Mouse (Mus musculus): ENCODE results near the gene Slc20a1. TPM values are rescaled to one million over a fixed set of nuclear protein-coding genes. Genes with fewer than 3 reads are reported as not detected.
A peak's percentile ranks its signal among the peaks of the same experiment; 100 is the strongest.

Slc20a1 gene
- polyA plus RNA-seq, 1 experiment from 2014 or later = 50.3 TPM

DNA sequence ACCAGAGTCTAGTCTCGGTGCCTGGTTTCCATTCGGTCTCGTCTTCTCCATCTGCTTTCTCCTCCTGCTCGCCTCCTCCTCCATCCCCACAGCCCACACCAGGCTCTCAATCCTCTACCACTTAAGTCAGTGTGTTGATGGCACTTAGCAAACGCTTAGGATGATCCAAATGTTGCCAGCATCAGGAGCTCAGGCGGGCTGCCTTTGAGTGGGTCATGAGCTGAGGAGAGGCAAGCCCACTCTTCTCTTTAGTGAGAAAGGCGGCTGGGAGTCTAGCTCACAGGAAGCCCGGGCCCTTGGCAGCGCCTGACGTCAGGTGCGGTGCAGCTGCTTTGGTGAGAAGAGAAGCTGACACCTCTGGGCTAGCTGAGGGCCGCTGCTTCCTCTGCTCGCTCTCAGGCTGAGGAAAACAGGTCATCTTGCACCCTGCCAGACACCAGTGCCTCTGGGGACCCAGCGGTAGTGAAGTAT lies 15.0 kb upstream of the Slc20a1 start:
- no peaks in the 10 kb centered on the region for H3K36me3 ChIP-seq (ENCODE audit: control insufficient read depth, insufficient read depth, low read length)
- WGBS = 81% methylated on average over 14 of the region's 14 CpGs
- no peak overlapping the region for H3K9ac ChIP-seq (ENCODE audit: low read depth, low read length)
- H3K9me3 ChIP-seq (ENCODE audit: control insufficient read depth, low read length) = no peaks in the 10 kb centered on the region
- no peaks in the 10 kb centered on the region for H3K27me3 ChIP-seq (ENCODE audit: control insufficient read depth, insufficient read depth, low read length)
- no peak overlapping the region for H3K27ac ChIP-seq (ENCODE audit: low read depth, low read length)
- no peak overlapping the region for H3K4me2 ChIP-seq (replicated peaks; ENCODE audit: low read depth, low read length)
- no peaks in the 10 kb centered on the region for H3K4me1 ChIP-seq (replicated peaks; ENCODE audit: control insufficient read depth, insufficient read depth, low read length)
- ATAC-seq (ENCODE audit: low FRiP score) (no peak), DNase-seq (ENCODE audit: low spot score) (no peak)
- no peak overlapping the region for H3K4me3 ChIP-seq (ENCODE audit: low read depth, low read length)

DNA sequence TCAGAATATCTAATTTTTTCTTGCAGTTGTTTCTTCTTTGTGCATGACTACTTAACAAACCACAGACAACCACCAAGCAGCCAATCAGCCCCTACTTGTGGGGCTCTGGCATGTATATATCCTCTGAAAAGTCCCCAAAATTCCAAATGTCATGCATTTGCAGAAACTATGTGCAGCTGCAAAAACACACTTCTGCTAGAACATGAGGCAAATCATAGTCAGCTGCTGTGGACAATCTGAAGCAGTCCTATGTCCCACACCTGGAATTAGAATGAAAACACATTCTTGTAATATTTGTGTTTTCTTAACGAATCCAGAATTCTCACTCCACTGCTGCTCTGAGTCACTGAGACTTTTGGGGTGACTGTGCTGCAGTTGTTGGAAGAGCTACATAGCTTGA lies 13.7 kb upstream of the Slc20a1 start:
- no peak for ATAC-seq (ENCODE audit: low FRiP score)
- Histone ChIP-seq H3K4me1 (replicated peaks; ENCODE audit: control insufficient read depth, insufficient read depth, low read length) (no peaks in the 10 kb centered on the region), H3K9me3 (ENCODE audit: control insufficient read depth, low read length) (no peaks in the 10 kb centered on the region), H3K4me3 (ENCODE audit: low read depth, low read length) (no peak overlapping the region), H3K27ac (ENCODE audit: low read depth, low read length) (no peak overlapping the region), H3K27me3 (ENCODE audit: control insufficient read depth, insufficient read depth, low read length) (no peaks in the 10 kb centered on the region), H3K4me2 (replicated peaks; ENCODE audit: low read depth, low read length) (no peak overlapping the region), H3K36me3 (ENCODE audit: control insufficient read depth, insufficient read depth, low read length) (no peaks in the 10 kb centered on the region), H3K9ac (ENCODE audit: low read depth, low read length) (no peak overlapping the region)
- DNase-seq (ENCODE audit: low spot score) = no peak
- WGBS = 87% methylated on average over 1 of the region's 1 CpGs

DNA sequence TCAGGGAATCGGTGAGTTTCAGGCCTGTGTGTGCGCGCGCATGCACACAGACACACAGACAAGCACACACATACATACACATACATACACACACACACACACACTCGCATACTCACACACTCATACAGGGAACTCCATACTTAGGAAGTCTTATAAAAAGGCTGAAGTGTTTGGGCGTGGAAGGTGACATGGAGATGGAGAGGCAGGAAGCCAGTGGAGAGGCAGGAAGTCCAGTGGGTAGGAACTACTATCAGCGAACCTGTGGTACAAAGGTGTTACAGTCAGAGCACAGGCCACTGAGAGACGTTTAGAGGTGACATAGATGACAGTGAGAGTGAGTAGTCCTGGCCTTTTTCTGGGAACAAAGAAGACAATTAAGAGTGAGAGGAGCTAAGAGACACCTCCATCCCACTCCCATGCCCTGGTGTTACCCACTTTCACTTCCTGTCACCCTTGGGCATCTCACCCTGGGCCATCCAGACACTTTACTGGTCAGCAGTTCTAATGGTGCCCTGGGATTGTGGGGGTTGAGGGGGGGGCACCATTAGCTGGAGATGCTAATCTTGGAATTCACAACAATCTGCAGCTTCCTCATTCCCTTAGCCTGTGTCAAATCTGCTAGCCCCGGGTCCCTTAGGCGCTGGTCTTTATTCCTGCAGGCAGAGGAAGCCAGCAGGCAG lies 12.8 kb upstream of the Slc20a1 start:
- no peak overlapping the region for H3K9ac ChIP-seq (ENCODE audit: low read depth, low read length)
- H3K36me3 ChIP-seq (ENCODE audit: control insufficient read depth, insufficient read depth, low read length) = no peaks in the 10 kb centered on the region
- no peaks in the 10 kb centered on the region for H3K4me1 ChIP-seq (replicated peaks; ENCODE audit: control insufficient read depth, insufficient read depth, low read length)
- WGBS = 88% methylated on average over 10 of the region's 10 CpGs
- no peaks in the 10 kb centered on the region for H3K27me3 ChIP-seq (ENCODE audit: control insufficient read depth, insufficient read depth, low read length)
- ATAC-seq (ENCODE audit: low FRiP score) (no peak), DNase-seq (ENCODE audit: low spot score) (no peak)
- H3K9me3 ChIP-seq (ENCODE audit: control insufficient read depth, low read length) = no peaks in the 10 kb centered on the region
- H3K4me3 ChIP-seq (ENCODE audit: low read depth, low read length) = no peak overlapping the region
- no peak overlapping the region for H3K27ac ChIP-seq (ENCODE audit: low read depth, low read length)
- no peak overlapping the region for H3K4me2 ChIP-seq (replicated peaks; ENCODE audit: low read depth, low read length)

DNA sequence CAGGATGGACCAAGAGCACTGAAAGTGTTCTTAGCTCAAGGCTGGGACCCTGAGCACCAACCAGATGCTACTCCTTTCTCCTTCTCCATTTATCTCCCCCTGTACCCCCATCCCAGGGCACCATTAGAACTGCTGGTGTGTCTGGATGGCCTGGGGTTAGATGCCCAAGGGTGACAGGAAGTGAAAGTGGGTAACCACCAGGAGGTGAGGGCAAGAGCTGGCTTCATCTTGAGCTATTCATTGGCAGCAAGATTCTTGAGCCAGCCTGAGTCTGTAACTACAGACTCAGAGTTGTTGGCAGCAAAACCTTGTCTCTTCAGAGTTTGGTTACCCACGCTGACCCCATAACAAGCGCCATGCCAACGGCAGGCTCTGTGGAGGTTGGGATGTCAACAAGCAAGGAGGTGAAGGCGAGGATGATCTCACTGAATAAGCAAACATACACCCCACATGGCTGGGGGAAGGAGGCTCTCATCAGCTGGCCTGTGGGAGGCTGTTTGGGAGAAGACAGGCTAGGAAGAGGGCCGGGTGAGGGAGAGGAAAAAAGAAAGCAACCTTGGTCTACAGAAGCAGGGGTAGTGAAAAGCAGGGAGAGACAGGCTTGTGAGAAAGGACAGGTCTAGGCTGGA lies 12.2 kb upstream of the Slc20a1 start:
- no peak for ATAC-seq (ENCODE audit: low FRiP score)
- no peak overlapping the region for H3K4me2 ChIP-seq (replicated peaks; ENCODE audit: low read depth, low read length)

DNA sequence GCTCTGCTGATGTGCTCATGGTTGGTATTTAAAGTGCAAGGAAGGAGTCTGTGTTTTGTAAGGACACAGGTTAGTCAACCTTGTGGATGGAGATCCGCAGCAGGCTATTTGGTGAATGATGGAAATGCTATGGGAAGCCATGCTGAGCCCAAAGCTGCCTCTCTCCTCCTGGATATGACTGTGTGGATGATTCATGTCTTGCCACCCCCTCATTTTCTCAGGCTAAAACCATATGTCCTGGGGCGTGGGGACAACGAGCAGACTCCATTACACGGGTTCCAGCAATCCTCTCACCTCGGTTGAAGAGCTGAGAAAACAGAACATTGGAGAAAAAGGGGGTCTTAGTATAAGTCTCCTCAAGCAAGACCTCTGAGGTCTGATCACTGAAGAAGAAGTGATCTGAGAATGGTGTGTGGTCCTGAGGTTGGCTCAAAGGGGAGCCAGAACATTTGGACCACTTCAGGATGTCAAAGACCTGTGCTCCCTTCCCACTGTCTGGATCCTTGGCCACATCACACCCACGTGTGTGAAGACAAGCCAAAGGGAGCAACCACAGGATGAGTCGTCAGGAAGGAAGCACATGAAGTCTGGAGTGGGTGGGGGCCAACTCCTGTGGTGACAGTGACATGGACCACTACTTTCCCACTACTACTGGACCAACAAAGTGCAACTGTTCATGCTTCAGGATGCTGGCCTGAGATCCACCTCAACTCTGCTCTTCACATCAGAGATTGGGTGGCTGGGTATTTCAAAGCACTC lies 6.0 kb upstream of the Slc20a1 start:
- Histone ChIP-seq H3K9me3 (ENCODE audit: control insufficient read depth, low read length) (no peaks in the 10 kb centered on the region), H3K36me3 (ENCODE audit: control insufficient read depth, insufficient read depth, low read length) (no peaks in the 10 kb centered on the region), H3K27me3 (ENCODE audit: control insufficient read depth, insufficient read depth, low read length) (no peaks in the 10 kb centered on the region), H3K9ac (ENCODE audit: low read depth, low read length) (no peak overlapping the region), H3K4me3 (ENCODE audit: low read depth, low read length) (no peak overlapping the region), H3K4me2 (replicated peaks; ENCODE audit: low read depth, low read length) (no peak overlapping the region), H3K27ac (ENCODE audit: low read depth, low read length) (no peak overlapping the region), H3K4me1 (replicated peaks; ENCODE audit: control insufficient read depth, insufficient read depth, low read length) (no peaks in the 10 kb centered on the region)
- ATAC-seq (ENCODE audit: low FRiP score) = no peak
- WGBS = 83% methylated on average over 7 of the region's 7 CpGs
- no peak for DNase-seq (ENCODE audit: low spot score)

More for the DNA sequence above, 12.2 kb upstream of the Slc20a1 start:
- Histone ChIP-seq H3K4me3 (ENCODE audit: low read depth, low read length) (no peak overlapping the region), H3K9me3 (ENCODE audit: control insufficient read depth, low read length) (no peaks in the 10 kb centered on the region), H3K4me1 (replicated peaks; ENCODE audit: control insufficient read depth, insufficient read depth, low read length) (no peaks in the 10 kb centered on the region), H3K27ac (ENCODE audit: low read depth, low read length) (no peak overlapping the region), H3K36me3 (ENCODE audit: control insufficient read depth, insufficient read depth, low read length) (no peaks in the 10 kb centered on the region), H3K9ac (ENCODE audit: low read depth, low read length) (no peak overlapping the region), H3K27me3 (ENCODE audit: control insufficient read depth, insufficient read depth, low read length) (no peaks in the 10 kb centered on the region)
- 82% methylated on average over 5 of the region's 5 CpGs for WGBS
- DNase-seq (ENCODE audit: low spot score) = no peak

DNA sequence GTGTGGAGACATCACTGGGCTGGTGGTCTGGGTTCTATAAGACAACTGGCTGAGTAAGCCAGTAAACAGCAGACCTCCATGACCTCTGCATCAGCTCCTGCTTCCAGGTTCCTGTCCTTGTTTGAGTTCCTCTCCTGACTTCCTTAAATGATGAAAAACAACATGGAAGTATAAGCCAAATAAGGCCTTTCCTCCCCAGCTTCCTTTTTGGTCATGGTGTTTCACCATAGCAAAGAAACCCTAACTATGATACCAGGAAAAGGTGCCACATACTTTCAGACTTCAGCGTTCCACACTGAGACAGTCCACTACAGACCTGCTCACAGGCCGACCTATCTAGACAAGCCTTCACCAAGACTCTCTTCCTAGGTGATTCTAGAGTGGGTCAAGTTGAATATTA lies 2.2 kb upstream of the Slc20a1 start:
- Histone ChIP-seq H3K4me2 (replicated peaks; ENCODE audit: low read depth, low read length) (no peak overlapping the region), H3K4me3 (ENCODE audit: low read depth, low read length) (no peak overlapping the region), H3K27me3 (ENCODE audit: control insufficient read depth, insufficient read depth, low read length) (no peaks in the 10 kb centered on the region), H3K36me3 (ENCODE audit: control insufficient read depth, insufficient read depth, low read length) (no peaks in the 10 kb centered on the region), H3K27ac (ENCODE audit: low read depth, low read length) (no peak overlapping the region), H3K4me1 (replicated peaks; ENCODE audit: control insufficient read depth, insufficient read depth, low read length) (no peaks in the 10 kb centered on the region), H3K9me3 (ENCODE audit: control insufficient read depth, low read length) (no peaks in the 10 kb centered on the region), H3K9ac (ENCODE audit: low read depth, low read length) (no peak overlapping the region)
- DNase-seq (ENCODE audit: low spot score) (no peak), ATAC-seq (ENCODE audit: low FRiP score) (no peak)
- 98% methylated on average over 2 of the region's 2 CpGs for WGBS

DNA sequence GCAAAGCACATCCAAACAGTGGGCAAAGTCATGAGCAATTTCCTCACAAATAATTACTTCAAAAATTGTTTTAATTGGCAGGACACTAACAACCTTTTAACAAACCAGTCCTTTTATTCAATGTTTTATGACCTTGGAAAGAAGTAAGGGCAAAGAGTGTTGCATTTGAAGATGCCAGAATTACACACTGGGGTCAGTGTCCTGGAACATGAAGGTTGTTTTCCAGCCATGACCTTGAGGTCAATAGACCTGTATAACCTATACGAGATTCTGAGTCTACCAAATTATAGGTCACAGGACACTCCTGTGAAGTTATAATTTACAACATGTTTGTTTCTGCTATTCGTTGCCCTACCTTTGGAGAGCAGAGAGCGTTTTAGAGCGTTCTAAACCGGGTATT lies 1.4 kb upstream of the Slc20a1 start:
- DNase-seq (ENCODE audit: low spot score) (no peak), ATAC-seq (ENCODE audit: low FRiP score) (no peak)
- Histone ChIP-seq H3K27ac (ENCODE audit: low read depth, low read length) (no peak overlapping the region), H3K4me1 (replicated peaks; ENCODE audit: control insufficient read depth, insufficient read depth, low read length) (no peaks in the 10 kb centered on the region), H3K4me2 (replicated peaks; ENCODE audit: low read depth, low read length) (no peak overlapping the region), H3K36me3 (ENCODE audit: control insufficient read depth, insufficient read depth, low read length) (0 out of 2 replicates have a peak, but pooled peaks cover 2% of the 10 kb centered on the region), H3K27me3 (ENCODE audit: control insufficient read depth, insufficient read depth, low read length) (no peaks in the 10 kb centered on the region), H3K9ac (ENCODE audit: low read depth, low read length) (no peak overlapping the region), H3K4me3 (ENCODE audit: low read depth, low read length) (no peak overlapping the region), H3K9me3 (ENCODE audit: control insufficient read depth, low read length) (no peaks in the 10 kb centered on the region)
- WGBS = 73% methylated on average over 5 of the region's 5 CpGs

DNA sequence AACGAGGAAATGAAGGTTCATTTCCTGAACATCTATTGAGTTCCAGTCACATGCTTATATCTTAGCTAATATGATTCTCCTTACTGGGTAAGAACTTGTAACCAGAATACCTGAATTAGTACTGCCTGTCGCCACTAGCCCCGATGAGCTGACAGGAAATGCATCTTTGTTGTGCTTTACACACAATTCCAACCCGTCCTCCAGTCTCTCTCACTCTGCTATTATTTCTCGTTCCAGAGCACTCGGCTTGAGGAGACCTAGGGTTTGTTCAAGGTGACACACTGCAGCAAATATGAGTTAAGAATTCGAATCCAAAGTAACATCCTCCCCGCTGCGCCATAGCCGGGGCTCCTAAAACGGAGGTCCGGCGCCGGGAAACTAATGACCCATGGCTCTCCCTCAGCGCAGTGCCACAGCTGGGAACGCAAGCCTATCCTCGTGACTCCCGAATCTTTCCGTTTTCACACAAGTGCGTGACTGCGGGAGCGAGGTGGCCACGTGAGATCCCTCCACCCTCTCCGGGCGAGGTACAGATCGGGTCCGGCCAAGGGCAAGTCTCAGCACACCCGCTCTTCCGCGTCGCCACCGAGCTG lies 625 bp upstream of the Slc20a1 start:
- no peak for DNase-seq (ENCODE audit: low spot score)
- 2% methylated on average over 32 of the region's 32 CpGs for WGBS
- no peaks in the 10 kb centered on the region for H3K9me3 ChIP-seq (ENCODE audit: control insufficient read depth, low read length)
- H3K27ac ChIP-seq (ENCODE audit: low read depth, low read length) = peak overlapping the region; percentile 24; the same call in 1 of the 2 replicates
- peak overlapping the region; percentile 93 for H3K4me3 ChIP-seq (ENCODE audit: low read depth, low read length)
- H3K4me2 ChIP-seq (replicated peaks; ENCODE audit: low read depth, low read length) = peak overlapping the region; percentile 80
- no peaks in the 10 kb centered on the region for H3K4me1 ChIP-seq (replicated peaks; ENCODE audit: control insufficient read depth, insufficient read depth, low read length)
- H3K27me3 ChIP-seq (ENCODE audit: control insufficient read depth, insufficient read depth, low read length) = no peaks in the 10 kb centered on the region
- H3K9ac ChIP-seq (ENCODE audit: low read depth, low read length) = peak overlapping the region; percentile 69
- ATAC-seq (ENCODE audit: low FRiP score) = peak; percentile 81; the same call in 1 of the 2 replicates
- H3K36me3 ChIP-seq (ENCODE audit: control insufficient read depth, insufficient read depth, low read length) = 0 out of 2 replicates have a peak, but pooled peaks cover 2% of the 10 kb centered on the region
